Comparison of ENCODE assay signal across 23 mouse cellular contexts in the genomic region with DNA sequence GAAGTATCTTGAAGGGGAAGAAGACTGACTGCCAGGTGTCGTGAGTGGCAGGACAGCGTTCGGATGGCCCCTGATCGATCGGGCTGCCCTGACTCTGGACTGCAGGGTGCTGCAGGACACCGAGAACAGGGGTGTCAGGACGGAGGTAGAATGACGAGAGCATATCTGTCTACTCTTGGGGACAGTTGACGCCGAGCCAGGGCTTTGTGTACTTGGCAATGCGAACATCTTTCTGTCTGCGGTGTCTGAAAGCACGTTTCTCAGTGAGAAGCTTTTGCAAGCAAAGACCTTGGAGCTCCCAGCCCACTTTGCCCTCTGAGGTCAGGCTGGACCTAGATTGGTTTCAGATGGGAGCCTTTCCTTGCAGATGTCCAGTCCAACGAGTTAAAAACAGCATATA.
"Had no signal": no experiment of that assay in that cellular context is flagged by ENCODE, and none has a peak within 500 bp of the region (broad histone marks: within the 10 kb centered on the region; RNA-seq: fewer than 3 reads in every experiment).

No protein-coding gene starts in this region.

- H3K4me3 ChIP-seq: gastrocnemius, adult 2 months; heart, embryonic 10.5 days; heart, embryonic 12.5 days; hindbrain, embryonic 10.5 days; hindbrain, embryonic 12.5 days; intestine, embryonic 15.5 days; layer of hippocampus, adult 2 months; left cerebral cortex, adult 2 months; limb, embryonic 13.5 days; limb, embryonic 15.5 days; liver, embryonic 12.5 days had no signal

- H3K9me3 ChIP-seq: heart, embryonic 10.5 days; heart, embryonic 12.5 days; hindbrain, embryonic 10.5 days; hindbrain, embryonic 12.5 days; intestine, embryonic 15.5 days; limb, embryonic 13.5 days; limb, embryonic 15.5 days; liver, embryonic 12.5 days had no signal

- H3K27me3 ChIP-seq: hindbrain, embryonic 12.5 days; liver, embryonic 12.5 days had no signal

- H3K27ac ChIP-seq: gastrocnemius, adult 2 months; heart, embryonic 10.5 days; hindbrain, embryonic 10.5 days; hindbrain, embryonic 12.5 days; hindbrain, embryonic 14.5 days; intestine, embryonic 15.5 days; layer of hippocampus, adult 2 months; left cerebral cortex, adult 2 months; limb, embryonic 13.5 days; limb, embryonic 15.5 days; liver, embryonic 12.5 days; liver, embryonic 14.5 days had no signal

- DNase-seq: gastrocnemius, adult 2 months; gastrocnemius, postnatal 10 days; gastrocnemius, postnatal 25 days; heart, adult 18-20 months; heart, postnatal 10 days; heart, postnatal 4 days; kidney, adult 18-20 months; kidney, adult 8-10 months; kidney, postnatal 10 days; kidney, postnatal 25 days; kidney, postnatal 4 days had no signal

- H3K4me1 ChIP-seq: heart, embryonic 12.5 days; hindbrain, embryonic 10.5 days; hindbrain, embryonic 12.5 days; intestine, embryonic 15.5 days; liver, embryonic 12.5 days had no signal

- H3K36me3 ChIP-seq: heart, embryonic 10.5 days; heart, embryonic 12.5 days; hindbrain, embryonic 10.5 days; hindbrain, embryonic 12.5 days; intestine, embryonic 15.5 days; limb, embryonic 13.5 days; limb, embryonic 15.5 days; liver, embryonic 12.5 days had no signal
